Mouse (Mus musculus) MEL (cell line): Measurements from ENCODE around the gene Traf3ip2. TPM values are rescaled to one million over a fixed set of nuclear protein-coding genes. Genes with fewer than 3 reads are reported as not detected.
A peak's percentile ranks its signal among the peaks of the same experiment; 100 is the strongest.

Experiments
- DNase-seq: peaks from one replicate; pipeline ENCODE4 v3.0.0; 2011; ENCODE audit warnings: low read depth, low spot score
- H3K27ac ChIP-seq: 2 replicates; pipeline ENCODE4 v1.5.1; 2012; ENCODE audit warnings: low read depth, mild to moderate bottlenecking, control low read depth, low read length, moderate library complexity; ENCODE audit not compliant: control insufficient read depth
- H3K27me3 ChIP-seq, 2 experiments: fragments of 150-350 bp in 1 of 2; sonication (generic) in 1 of 2; 2 replicates each; pipeline ENCODE4 v1.6.1; 2012; ENCODE audit warnings: low read length in 2 of 2, mild to moderate bottlenecking in 2 of 2, improper control_type of control experiment in 1 of 2, moderate library complexity in 1 of 2; ENCODE audit not compliant: insufficient read depth in 2 of 2, control insufficient read depth in 1 of 2
- H3K36me3 ChIP-seq, 2 experiments: 2 replicates each; pipeline ENCODE4 v1.6.1; 2012 to 2014; ENCODE audit warnings: low read length in 2 of 2, improper control_type of control experiment in 1 of 2, inconsistent platforms in 1 of 2, mild to moderate bottlenecking in 1 of 2; ENCODE audit not compliant: insufficient read depth in 2 of 2, control insufficient read depth in 1 of 2
- H3K4me1 ChIP-seq, 2 experiments: fragments of 150-350 bp in 1 of 2; sonication (generic) in 1 of 2; 2 replicates each; pipeline ENCODE4 v1.6.1; 2012; ENCODE audit warnings: low read length in 2 of 2, improper control_type of control experiment in 1 of 2, mild to moderate bottlenecking in 1 of 2; ENCODE audit not compliant: insufficient read depth in 2 of 2, control insufficient read depth in 1 of 2
- H3K4me3 ChIP-seq, 2 experiments: fragments of 150-350 bp in 1 of 2; sonication (generic) in 1 of 2; 2 replicates each; pipeline ENCODE4 v1.5.1; 2012; ENCODE audit warnings: low read depth in 2 of 2, low read length in 2 of 2, mild to moderate bottlenecking in 2 of 2, moderate library complexity in 2 of 2, control low read depth in 1 of 2, improper control_type of control experiment in 1 of 2; ENCODE audit not compliant: control insufficient read depth in 1 of 2, insufficient read depth in 1 of 2
- H3K79me2 ChIP-seq: 2 replicates; pipeline ENCODE4 v1.6.1; 2012; ENCODE audit warnings: mild to moderate bottlenecking, low read length, moderate library complexity; ENCODE audit not compliant: control insufficient read depth, poor library complexity, insufficient read depth
- H3K9ac ChIP-seq: 2 replicates; pipeline ENCODE4 v1.6.1; 2012; ENCODE audit warnings: low read depth, mild to moderate bottlenecking, control low read depth, low read length, moderate library complexity; ENCODE audit not compliant: control insufficient read depth, poor library complexity, severe bottlenecking
- H3K9me3 ChIP-seq: fragments of 150-350 bp; sonication (generic); replicated peaks from 2 replicates; pipeline ENCODE4 v1.6.1; 2012; ENCODE audit warnings: mild to moderate bottlenecking, low read length, improper control_type of control experiment, moderate library complexity; ENCODE audit not compliant: insufficient read depth
- CHD1 ChIP-seq: IDR thresholded peaks from 2 replicates; pipeline ENCODE4 v1.6.1; 2012; ENCODE audit warnings: low read depth, mild to moderate bottlenecking, inconsistent platforms, low read length, improper control_type of control experiment
- CHD2 ChIP-seq: IDR thresholded peaks from 2 replicates; pipeline ENCODE4 v1.6.1; 2011; ENCODE audit warnings: low read length, improper control_type of control experiment
- ELF1 ChIP-seq: IDR thresholded peaks from 2 replicates; pipeline ENCODE4 v1.6.1; 2014; ENCODE audit warnings: low read depth, mild to moderate bottlenecking, inconsistent platforms, low read length, improper control_type of control experiment, moderate library complexity
- EP300 ChIP-seq, 2 experiments: IDR thresholded peaks; 2 replicates each; pipeline ENCODE4 v1.6.1; 2011; ENCODE audit warnings: improper control_type of control experiment in 2 of 2, low read length in 2 of 2, low read depth in 1 of 2, mild to moderate bottlenecking in 1 of 2
- GABPA ChIP-seq: IDR thresholded peaks from 2 replicates; pipeline ENCODE4 v1.6.1; 2012; ENCODE audit warnings: low read depth, mild to moderate bottlenecking, inconsistent platforms, low read length, improper control_type of control experiment, moderate library complexity
- GATA1 ChIP-seq: IDR thresholded peaks from 2 replicates; pipeline ENCODE4 v1.6.1; 2011; ENCODE audit warnings: low read depth, low read length, improper control_type of control experiment
- HCFC1 ChIP-seq: IDR thresholded peaks from 2 replicates; pipeline ENCODE4 v1.6.1; 2012; ENCODE audit warnings: low read depth, mild to moderate bottlenecking, inconsistent platforms, low read length, improper control_type of control experiment, moderate library complexity
- JUND ChIP-seq: IDR thresholded peaks from 2 replicates; pipeline ENCODE4 v1.6.1; 2011; ENCODE audit warnings: low read depth, mild to moderate bottlenecking, improper control_type of control experiment, low read length
- MAX ChIP-seq: IDR thresholded peaks from 2 replicates; pipeline ENCODE4 v1.6.1; 2011; ENCODE audit warnings: low read length, improper control_type of control experiment
- MAZ ChIP-seq: IDR thresholded peaks from 2 replicates; pipeline ENCODE4 v1.6.1; 2012; ENCODE audit warnings: low read depth, mild to moderate bottlenecking, inconsistent platforms, low read length, improper control_type of control experiment
- MYB ChIP-seq: IDR thresholded peaks from 2 replicates; pipeline ENCODE4 v1.6.1; 2011; ENCODE audit warnings: mild to moderate bottlenecking, low read depth, low read length, improper control_type of control experiment
- MYC ChIP-seq: IDR thresholded peaks from 2 replicates; pipeline ENCODE4 v1.6.1; 2011; ENCODE audit warnings: low read depth, mild to moderate bottlenecking, low read length, improper control_type of control experiment, moderate library complexity
- NELFE ChIP-seq: IDR thresholded peaks from 2 replicates; pipeline ENCODE4 v1.6.1; 2011; ENCODE audit warnings: low read depth, low read length, improper control_type of control experiment
- POLR2A ChIP-seq, 2 experiments: IDR thresholded peaks; 2 replicates each; pipeline ENCODE4 v1.6.1; 2011 to 2012; ENCODE audit warnings: low read length in 2 of 2, mild to moderate bottlenecking in 2 of 2, control low read depth in 1 of 2, improper control_type of control experiment in 1 of 2, low read depth in 1 of 2, moderate library complexity in 1 of 2; ENCODE audit not compliant: control insufficient read depth in 1 of 2, insufficient read depth in 1 of 2, poor library complexity in 1 of 2
- POLR2AphosphoS2 ChIP-seq: IDR thresholded peaks from 2 replicates; pipeline ENCODE4 v1.6.1; 2011; ENCODE audit warnings: low read length, improper control_type of control experiment
- POLR2AphosphoS5 ChIP-seq: IDR thresholded peaks from 2 replicates; pipeline ENCODE4 v1.6.1; 2012; ENCODE audit warnings: low read depth, borderline replicate concordance, mild to moderate bottlenecking, inconsistent platforms, low read length, moderate library complexity, mixed read lengths
- RCOR1 ChIP-seq: IDR thresholded peaks from 2 replicates; pipeline ENCODE4 v1.6.1; 2012; ENCODE audit warnings: low read depth, mild to moderate bottlenecking, inconsistent platforms, low read length, improper control_type of control experiment
- SIN3A ChIP-seq: IDR thresholded peaks from 2 replicates; pipeline ENCODE4 v1.6.1; 2012; ENCODE audit warnings: low read length, improper control_type of control experiment, inconsistent platforms
- SMC3 ChIP-seq: IDR thresholded peaks from 2 replicates; pipeline ENCODE4 v1.6.1; 2011; ENCODE audit warnings: low read depth, low read length, improper control_type of control experiment
- TAL1 ChIP-seq: IDR thresholded peaks from 2 replicates; pipeline ENCODE4 v1.6.1; 2012; ENCODE audit warnings: mild to moderate bottlenecking, inconsistent platforms, low read length, moderate library complexity, mixed read lengths
- TCF12 ChIP-seq: IDR thresholded peaks from 2 replicates; pipeline ENCODE4 v1.6.1; 2014; ENCODE audit warnings: low read depth, mild to moderate bottlenecking, inconsistent platforms, low read length, improper control_type of control experiment, moderate library complexity
- UBTF ChIP-seq: IDR thresholded peaks from 2 replicates; pipeline ENCODE4 v1.6.1; 2012; ENCODE audit warnings: low read depth, mild to moderate bottlenecking, inconsistent platforms, low read length, improper control_type of control experiment, moderate library complexity, borderline replicate concordance; ENCODE audit not compliant: insufficient read depth
- USF1 ChIP-seq: IDR thresholded peaks from 2 replicates; pipeline ENCODE4 v1.6.1; 2014; ENCODE audit warnings: low read depth, mild to moderate bottlenecking, inconsistent platforms, low read length, improper control_type of control experiment, moderate library complexity
- USF2 ChIP-seq, 2 experiments: IDR thresholded peaks; 2 replicates each; pipeline ENCODE4 v1.6.1; 2011 to 2012; ENCODE audit warnings: improper control_type of control experiment in 2 of 2, low read length in 2 of 2, borderline replicate concordance in 1 of 2, inconsistent platforms in 1 of 2, low read depth in 1 of 2, mild to moderate bottlenecking in 1 of 2; ENCODE audit not compliant: insufficient read depth in 1 of 2
- ZC3H11A ChIP-seq: IDR thresholded peaks from 2 replicates; pipeline ENCODE4 v1.6.1; 2012; ENCODE audit warnings: low read depth, mild to moderate bottlenecking, inconsistent platforms, low read length, improper control_type of control experiment
- ZNF384 ChIP-seq: IDR thresholded peaks from 2 replicates; pipeline ENCODE4 v1.6.1; 2012; ENCODE audit warnings: low read depth, mild to moderate bottlenecking, inconsistent platforms, low read length, improper control_type of control experiment
- polyA plus RNA-seq, 2 experiments: library from polyadenylated mRNA; stranded (reverse) in 1 of 2; unstranded in 1 of 2; fragments of >175 nt in 1 of 2; fragments of >200 nt in 1 of 2; gene quantifications; 2 replicates each; pipeline versions ENCODE4 v1.2.1 to v1.2.4; 2012; ENCODE audit warnings: low replicate concordance in 2 of 2, low read depth in 1 of 2; ENCODE audit not compliant: insufficient read length in 2 of 2, insufficient read depth in 1 of 2, missing spikeins in 1 of 2
- total RNA-seq: library from RNA; depleted of rRNA; stranded (reverse); fragments of 300-350 nt; gene quantifications from 2 replicates; pipeline ENCODE4 v1.2.3, GENCODE M21; 2012

Traf3ip2 gene
- total and polyA plus RNA-seq, 3 experiments: 1.3 to 3.0 TPM; not detected in 1

GRCm38 (mm10) chr10:39648278-39648677, 35.5 kb downstream of the Traf3ip2 start:
- no peak overlapping the region for H3K4me3 ChIP-seq
- DNase-seq: no peak
- peaks cover 3 to 10% of the 10 kb centered on the region in 2 experiments for H3K4me1 ChIP-seq
- H3K27me3 ChIP-seq: no peaks in the 10 kb centered on the region
- no peaks in the 10 kb centered on the region for H3K79me2 ChIP-seq
- peaks cover 0 to 5% of the 10 kb centered on the region in 2 experiments; a peak in 2 of 4 replicates for H3K36me3 ChIP-seq
- no peak overlapping the region for H3K9ac ChIP-seq
- no peak overlapping the region for H3K27ac ChIP-seq
- no peaks in the 10 kb centered on the region for H3K9me3 ChIP-seq
- TF ChIP-seq MAZ (no peak), NELFE (no peak), SMC3 (no peak), EP300 (IDR thresholded peaks at IDR 0.05; ENCODE audit: low read depth in 1 of 2, low read length in 2 of 2) (no peak), HCFC1 (no peak), POLR2A (IDR thresholded peaks at IDR 0.05; ENCODE audit: control insufficient read depth in 1 of 2, insufficient read depth in 1 of 2, low read depth in 1 of 2, low read length in 2 of 2, poor library complexity in 1 of 2) (no peak), ZC3H11A (no peak), USF2 (IDR thresholded peaks at IDR 0.05; ENCODE audit: borderline replicate concordance in 1 of 2, insufficient read depth in 1 of 2, low read depth in 1 of 2, low read length in 2 of 2) (no peak), MYB (no peak), SIN3A (no peak), GATA1 (no peak), POLR2AphosphoS2 (no peak), JUND (no peak), UBTF (no peak), MAX (no peak)

DNA sequence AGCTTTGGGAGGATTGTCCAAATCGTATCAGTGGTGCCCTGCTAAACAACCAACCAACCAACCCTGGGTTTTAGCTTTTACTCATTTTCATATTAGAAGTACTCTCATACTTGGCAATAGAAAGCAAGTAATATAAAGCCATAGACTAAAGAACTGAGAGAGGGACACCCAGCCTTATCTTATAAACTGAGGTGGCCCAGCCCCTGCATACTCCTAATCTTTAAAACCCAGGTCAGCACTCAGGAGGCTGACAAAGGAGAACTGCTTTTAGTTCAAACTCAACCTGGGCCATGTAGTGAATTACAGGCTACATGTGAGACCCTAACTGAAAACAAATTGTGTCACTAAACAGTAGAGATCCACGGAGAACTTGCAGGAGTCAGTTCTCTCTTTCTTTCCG, 36.8 kb downstream of the Traf3ip2 start:
- Histone ChIP-seq H3K4me1 (peaks cover 3 to 10% of the 10 kb centered on the region in 2 experiments), H3K36me3 (peaks cover 0 to 5% of the 10 kb centered on the region in 2 experiments; a peak in 2 of 4 replicates), H3K27me3 (no peaks in the 10 kb centered on the region), H3K79me2 (no peaks in the 10 kb centered on the region), H3K9ac (no peak overlapping the region), H3K9me3 (no peaks in the 10 kb centered on the region), H3K27ac (no peak overlapping the region; the same call in 1 of the 2 replicates), H3K4me3 (no peak overlapping the region)
- peak; percentile 64 for TF ChIP-seq TCF12
- TF ChIP-seq TAL1: peak; percentile 61
- no peak for TF ChIP-seq NELFE
- no peak for TF ChIP-seq USF1
- TF ChIP-seq MAX: no peak
- no peak for TF ChIP-seq GABPA
- no peak for TF ChIP-seq CHD1
- TF ChIP-seq GATA1: peak; percentile 67
- no peak for TF ChIP-seq ZNF384
- peak; percentile 62 to 64 for TF ChIP-seq EP300 (IDR thresholded peaks at IDR 0.05; ENCODE audit: low read depth in 1 of 2, low read length in 2 of 2)
- TF ChIP-seq RCOR1: 0 out of 2 replicates have a peak, but pooled peaks have one; percentile 24
- TF ChIP-seq MYC: no peak
- no peak for TF ChIP-seq CHD2
- TF ChIP-seq MYB: no peak
- TF ChIP-seq POLR2AphosphoS5: no peak
- no peak for TF ChIP-seq ELF1
- DNase-seq: peak; percentile 66
